Mouse (Mus musculus) lung, embryonic 16.5 days (tissue): ENCODE measurements around the gene Vwa7. TPM values are rescaled to one million over a fixed set of nuclear protein-coding genes. Genes with fewer than 3 reads are reported as not detected.
"Not testable (repeated sequence)": the region's sequence is repeated elsewhere in the genome, so short reads cannot be mapped to it uniquely, and the experiment has no call there.

Experiments
- ATAC-seq: fragments of 200-750 bp; cut with Nextera tagmentation; 2 replicates; pipeline ENCODE4 v1.8.0; 2017; ENCODE audit warnings: low read depth, mild to moderate bottlenecking, moderate library complexity
- H3K27ac ChIP-seq: fragments of 300-500 bp; sonication (generic); 2 replicates; pipeline ENCODE4 v1.5.1; 2014; ENCODE audit warnings: mild to moderate bottlenecking, control low read depth, low read length
- H3K27me3 ChIP-seq: fragments of 300-500 bp; sonication (generic); 2 replicates; pipeline ENCODE4 v1.6.1; 2014; ENCODE audit warnings: low read depth, low read length, mixed read lengths; ENCODE audit not compliant: control insufficient read depth, insufficient read depth
- H3K36me3 ChIP-seq: fragments of 300-500 bp; sonication (generic); 2 replicates; pipeline ENCODE4 v1.6.1; 2014; ENCODE audit warnings: low read length; ENCODE audit not compliant: control insufficient read depth, insufficient read depth
- H3K4me1 ChIP-seq: fragments of 300-500 bp; sonication (generic); replicated peaks from 2 replicates; pipeline ENCODE4 v1.6.1; 2014; ENCODE audit warnings: low read length, mixed read lengths; ENCODE audit not compliant: control insufficient read depth, insufficient read depth
- H3K4me2 ChIP-seq: fragments of 300-500 bp; sonication (generic); 2 replicates; pipeline ENCODE4 v1.6.1; 2014; ENCODE audit warnings: low read depth, low read length, control low read depth
- H3K4me3 ChIP-seq: fragments of 300-500 bp; sonication (generic); 2 replicates; pipeline ENCODE4 v1.5.1; 2014; ENCODE audit warnings: mild to moderate bottlenecking, low read length, control low read depth
- H3K9ac ChIP-seq: fragments of 300-500 bp; sonication (generic); 2 replicates; pipeline ENCODE4 v1.6.1; 2014; ENCODE audit warnings: low read length, control low read depth
- H3K9me3 ChIP-seq: fragments of 300-500 bp; sonication (generic); 2 replicates; pipeline ENCODE4 v1.6.1; 2016; ENCODE audit warnings: low read length; ENCODE audit not compliant: control insufficient read depth
- WGBS: fragments of 180-500 bp; shearing (Covaris S2); extraction: QIAGEN DNeasy Blood & Tissue Kit; methylation state at CpG from one replicate; pipeline ENCODE4 v1.1.7; 2014; 5-methylcytosine and 5-hydroxymethylcytosine counted together
- polyA plus RNA-seq: library from polyadenylated mRNA; unstranded; fragments of >200 nt; fragmentation: Nextera tagmentation; extraction: Ambion mirVana; gene quantifications from 2 replicates; pipeline ENCODE4 v1.2.1, GENCODE M21; 2015

Vwa7 gene
- polyA plus RNA-seq, 1 experiment from 2014 or later = 0.14 TPM

GRCm38 (mm10) chr17:34998526-34999430 lies 17.6 kb upstream of the Vwa7 start:
- Histone ChIP-seq H3K9ac (peak overlapping the region; percentile 72), H3K27ac (no peak overlapping the region)
- ATAC-seq = no peak

GRCm38 (mm10) chr17:34999871-35000716 lies 16.3 kb upstream of the Vwa7 start:
- 7% methylated on average over 29 of the region's 32 CpGs for WGBS
- not testable (repeated sequence) for H3K27me3 ChIP-seq, H3K9me3 ChIP-seq

More at GRCm38 (mm10) chr17:34998526-34999430, 17.6 kb upstream of the Vwa7 start:
- Histone ChIP-seq H3K4me3 (peak overlapping the region; percentile 49), H3K9me3 (no peaks in the 10 kb centered on the region), H3K27me3 (no peaks in the 10 kb centered on the region), H3K4me1 (peaks cover 42% of the 10 kb centered on the region), H3K36me3 (peaks cover 8% of the 10 kb centered on the region), H3K4me2 (peak overlapping the region; percentile 98)
- WGBS = 89% methylated on average over 15 of the region's 15 CpGs

GRCm38 (mm10) chr17:35000717-35001451 lies 15.5 kb upstream of the Vwa7 start, which contains the start of gene Vars:
Gene Vars, plus strand, starts transcription at chr17:35000987.
- peak; percentile 91 for ATAC-seq
- WGBS = under 1% methylated on average over 73 of the region's 83 CpGs
- H3K4me3 ChIP-seq = peak within 1 kb of the TSS; percentile 87
- H3K36me3 ChIP-seq = peaks cover 18% of the 10 kb centered on the region
- H3K4me2 ChIP-seq = peak within 1 kb of the TSS; percentile 98
- H3K27me3 ChIP-seq = no peaks in the 10 kb centered on the region
- peaks cover 42% of the 10 kb centered on the region for H3K4me1 ChIP-seq
- no peaks in the 10 kb centered on the region for H3K9me3 ChIP-seq
- peak within 1 kb of the TSS; percentile 99 for H3K27ac ChIP-seq
- H3K9ac ChIP-seq = peak within 1 kb of the TSS; percentile 96

More at GRCm38 (mm10) chr17:34999871-35000716, 16.3 kb upstream of the Vwa7 start:
- Histone ChIP-seq H3K4me1 (peaks cover 42% of the 10 kb centered on the region), H3K27ac (peak overlapping the region; percentile 99), H3K4me3 (peak overlapping the region; percentile 87), H3K36me3 (peaks cover 12% of the 10 kb centered on the region), H3K4me2 (peak overlapping the region; percentile 98), H3K9ac (peak overlapping the region; percentile 96)
- ATAC-seq = peak; percentile 35

GRCm38 (mm10) chr17:35001452-35002152 lies 14.8 kb upstream of the Vwa7 start:
- peaks cover 18% of the 10 kb centered on the region for H3K36me3 ChIP-seq
- WGBS = under 1% methylated on average over 34 of the region's 35 CpGs

GRCm38 (mm10) chr17:35002153-35002865 lies 14.1 kb upstream of the Vwa7 start:
- no peaks in the 10 kb centered on the region for H3K27me3 ChIP-seq
- ATAC-seq = no peak
- H3K4me1 ChIP-seq = peaks cover 35% of the 10 kb centered on the region
- peak overlapping the region; percentile 87 for H3K4me3 ChIP-seq
- H3K4me2 ChIP-seq = peak overlapping the region; percentile 98
- 2% methylated on average over 12 of the region's 12 CpGs for WGBS
- H3K9me3 ChIP-seq = no peaks in the 10 kb centered on the region
- H3K36me3 ChIP-seq = peaks cover 20% of the 10 kb centered on the region
- H3K27ac ChIP-seq = peak overlapping the region; percentile 99
- H3K9ac ChIP-seq = peak overlapping the region; percentile 96

More at GRCm38 (mm10) chr17:35001452-35002152, 14.8 kb upstream of the Vwa7 start:
- H3K4me2 ChIP-seq = peak overlapping the region; percentile 98
- peaks cover 41% of the 10 kb centered on the region for H3K4me1 ChIP-seq
- peak overlapping the region; percentile 99 for H3K27ac ChIP-seq
- ATAC-seq = no peak; the same call in 1 of the 2 replicates
- H3K27me3 ChIP-seq = no peaks in the 10 kb centered on the region
- peak overlapping the region; percentile 87 for H3K4me3 ChIP-seq
- H3K9me3 ChIP-seq = no peaks in the 10 kb centered on the region
- H3K9ac ChIP-seq = peak overlapping the region; percentile 96

GRCm38 (mm10) chr17:35003022-35003838 lies 13.1 kb upstream of the Vwa7 start:
- Histone ChIP-seq H3K27ac (no peak overlapping the region), H3K36me3 (peaks cover 19% of the 10 kb centered on the region), H3K4me3 (no peak overlapping the region), H3K27me3 (no peaks in the 10 kb centered on the region), H3K9ac (peak overlapping the region; percentile 96; the same call in 1 of the 2 replicates), H3K9me3 (no peaks in the 10 kb centered on the region), H3K4me1 (peaks cover 26% of the 10 kb centered on the region), H3K4me2 (peak overlapping the region; percentile 98; the same call in 1 of the 2 replicates)
- 41% methylated on average over 9 of the region's 9 CpGs for WGBS
- no peak for ATAC-seq

GRCm38 (mm10) chr17:35004075-35004717 lies 12.2 kb upstream of the Vwa7 start:
- H3K4me3 ChIP-seq = no peak overlapping the region
- peaks cover 20% of the 10 kb centered on the region for H3K36me3 ChIP-seq
- no peaks in the 10 kb centered on the region for H3K27me3 ChIP-seq
- peaks cover 16% of the 10 kb centered on the region for H3K4me1 ChIP-seq
- H3K9ac ChIP-seq = no peak overlapping the region
- H3K4me2 ChIP-seq = no peak overlapping the region
- ATAC-seq = no peak
- 92% methylated on average over 17 of the region's 17 CpGs for WGBS
- no peak overlapping the region for H3K27ac ChIP-seq
- H3K9me3 ChIP-seq = no peaks in the 10 kb centered on the region
